Mouse (Mus musculus): ENCODE measurements around the gene Msi2.

Msi2 gene

GRCm38 (mm10) chr11:88676597-88676996, 41.7 kb downstream of the Msi2 start:
- DNase-seq (ENCODE audit: low spot score) = no peak

DNA sequence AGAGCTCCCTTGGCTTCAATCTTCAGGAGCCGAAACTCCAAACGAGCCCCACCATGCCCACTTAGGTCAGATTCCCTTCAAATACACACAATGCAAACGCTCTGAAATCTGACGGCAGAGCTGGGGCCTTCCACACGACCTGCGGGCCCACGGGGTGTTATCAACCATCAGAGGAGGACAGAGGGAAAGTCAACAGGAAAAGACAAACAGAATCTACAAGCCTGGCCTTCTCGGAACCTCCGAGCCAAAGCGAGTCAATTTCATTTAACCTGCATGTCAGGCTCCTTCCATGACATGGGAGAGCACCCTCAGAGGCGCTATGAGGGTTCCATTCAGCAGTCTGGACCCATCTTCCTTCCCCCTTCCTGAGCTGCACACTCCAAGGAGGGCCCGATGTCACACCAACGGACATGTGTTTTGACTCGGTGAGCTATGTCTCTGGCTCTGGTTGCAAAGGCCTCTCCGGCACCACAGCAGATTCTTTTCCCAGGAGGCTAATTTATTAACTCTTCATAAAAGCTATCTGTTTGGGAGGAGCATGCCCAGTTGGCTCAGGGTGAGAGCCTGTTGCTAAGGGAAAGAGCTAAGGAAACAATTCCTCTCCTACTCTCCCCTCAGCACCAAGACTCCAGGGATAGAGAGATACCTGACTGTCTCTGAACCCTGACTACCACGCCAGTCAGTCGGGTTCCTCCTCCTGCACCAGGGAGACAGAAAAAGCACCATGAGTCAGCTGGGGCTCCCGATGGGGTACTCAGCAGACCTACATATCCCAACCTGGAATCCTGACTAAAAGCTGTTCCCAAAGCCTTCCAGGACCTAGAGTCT, 42.6 kb downstream of the Msi2 start:
- DNase-seq (ENCODE audit: low spot score) = no peak

GRCm38 (mm10) chr11:88674075-88674474, 44.2 kb downstream of the Msi2 start:
- no peak for DNase-seq (ENCODE audit: low spot score)

GRCm38 (mm10) chr11:88670925-88671324, 47.4 kb downstream of the Msi2 start:
- no peak for DNase-seq (ENCODE audit: low spot score)

DNA sequence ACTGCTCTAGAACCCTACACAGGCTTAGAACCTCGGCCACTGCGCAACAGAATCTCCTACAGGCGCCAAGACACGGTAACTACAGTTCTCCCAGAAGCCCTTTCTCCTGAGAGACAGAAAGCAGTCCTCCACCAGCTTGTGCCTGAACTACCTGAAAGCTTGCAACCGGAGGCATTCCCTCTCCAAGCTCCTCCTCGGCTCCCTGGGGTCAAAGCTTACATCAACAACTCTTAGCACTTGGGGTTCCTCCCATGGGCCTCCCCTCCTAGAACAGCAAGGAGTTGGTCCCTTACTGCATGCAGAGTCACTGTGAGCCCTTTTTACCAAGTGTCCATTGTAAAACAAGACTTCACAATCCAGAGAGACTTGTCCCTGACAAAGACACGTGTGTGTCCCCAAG, 49.2 kb downstream of the Msi2 start:
- DNase-seq (ENCODE audit: low spot score) = no peak

- no peak for DNase-seq (ENCODE audit: low spot score)
Measured at GRCm38 (mm10) chr11:88668345-88668744, 50.0 kb downstream of the Msi2 start.

- no peak for DNase-seq (ENCODE audit: low spot score)
Measured at GRCm38 (mm10) chr11:88665799-88666198, 52.5 kb downstream of the Msi2 start.

- no peak for DNase-seq (ENCODE audit: low spot score)
Measured at GRCm38 (mm10) chr11:88661444-88662180, 56.7 kb downstream of the Msi2 start.

GRCm38 (mm10) chr11:88660404-88660803, 57.9 kb downstream of the Msi2 start:
- DNase-seq (ENCODE audit: low spot score) = no peak

- DNase-seq (ENCODE audit: low spot score) = no peak
Measured at GRCm38 (mm10) chr11:88658926-88659325, 59.4 kb downstream of the Msi2 start.

DNA sequence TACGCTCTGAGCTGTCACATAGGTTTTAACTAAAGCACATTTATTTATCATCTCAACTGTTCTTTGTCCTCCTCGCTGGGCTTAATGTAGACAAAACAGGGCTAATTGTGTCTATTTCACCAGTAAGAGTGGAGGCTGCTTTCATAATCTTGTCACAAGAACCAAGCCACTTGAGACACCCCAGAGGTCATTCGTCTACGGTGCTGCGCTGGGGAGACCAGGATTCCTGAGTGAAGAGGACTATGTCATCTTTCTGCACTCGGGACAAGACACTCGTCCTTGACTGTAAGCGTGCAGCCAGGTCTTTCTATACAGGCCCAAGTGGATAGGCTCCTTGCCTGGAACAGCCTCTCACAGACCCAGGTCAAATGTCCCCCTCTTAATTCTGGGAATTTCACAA, 62.5 kb downstream of the Msi2 start:
- DNase-seq (ENCODE audit: low spot score) = no peak

- DNase-seq (ENCODE audit: low spot score) = no peak
Measured at GRCm38 (mm10) chr11:88655214-88655566, 63.1 kb downstream of the Msi2 start.

DNA sequence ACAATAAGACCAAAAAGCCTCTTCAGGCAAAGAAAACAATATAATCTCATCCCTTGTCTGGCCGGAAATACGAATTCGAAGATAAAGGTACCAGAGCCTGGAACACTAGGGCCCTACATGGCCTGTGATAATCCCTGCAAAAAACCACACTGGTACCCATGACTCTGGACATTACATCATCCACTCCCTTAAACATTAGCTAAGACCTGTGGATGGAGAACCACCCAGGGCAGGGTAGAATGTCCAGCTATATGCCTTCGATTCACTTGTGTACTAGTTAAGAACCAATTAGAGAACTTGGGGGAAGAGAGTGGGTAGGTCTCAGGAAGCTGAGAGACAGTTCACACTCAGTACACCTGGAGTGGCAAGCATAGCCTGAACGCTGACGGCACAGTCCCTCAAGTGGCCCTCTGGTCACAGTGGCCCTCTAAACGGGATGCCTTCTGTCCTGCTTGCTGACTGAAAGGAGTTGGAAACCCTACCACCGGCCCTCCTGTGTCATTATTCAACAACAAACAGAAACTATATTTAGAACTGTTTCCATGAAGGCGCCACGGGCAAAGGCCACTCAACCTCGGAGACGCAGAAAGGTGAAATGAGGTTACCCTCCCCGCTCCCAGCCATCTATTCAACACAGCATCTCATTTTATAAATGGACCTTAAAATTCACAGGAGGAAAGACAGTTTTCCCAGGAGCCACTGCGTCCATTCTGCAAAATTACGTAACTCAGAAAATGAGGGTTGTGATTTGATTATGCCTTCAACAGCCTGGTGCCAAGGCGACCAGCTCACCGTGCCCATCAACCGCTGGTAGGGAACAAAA, 63.7 kb downstream of the Msi2 start:
- no peak for DNase-seq (ENCODE audit: low spot score)

DNA sequence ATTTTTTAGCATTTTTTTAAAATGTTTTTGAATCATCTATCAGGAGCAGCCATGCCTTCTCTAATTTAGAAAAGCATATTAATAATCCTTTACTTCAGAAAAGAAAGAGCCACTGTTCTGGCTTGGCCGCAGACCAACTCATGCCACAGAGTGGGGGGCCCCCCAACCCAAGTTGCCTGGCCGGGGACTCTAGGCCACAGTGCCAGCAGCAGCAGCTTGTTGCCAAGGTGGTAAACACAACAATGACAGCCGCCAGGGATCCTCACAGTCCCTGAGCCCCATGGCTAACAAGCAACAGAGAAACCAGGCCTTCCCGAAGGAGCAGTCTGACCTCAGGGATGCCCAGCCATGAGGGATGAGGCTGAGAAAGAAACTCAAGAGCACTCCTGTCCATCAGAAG, 68.0 kb downstream of the Msi2 start:
- DNase-seq (ENCODE audit: low spot score) = no peak

DNA sequence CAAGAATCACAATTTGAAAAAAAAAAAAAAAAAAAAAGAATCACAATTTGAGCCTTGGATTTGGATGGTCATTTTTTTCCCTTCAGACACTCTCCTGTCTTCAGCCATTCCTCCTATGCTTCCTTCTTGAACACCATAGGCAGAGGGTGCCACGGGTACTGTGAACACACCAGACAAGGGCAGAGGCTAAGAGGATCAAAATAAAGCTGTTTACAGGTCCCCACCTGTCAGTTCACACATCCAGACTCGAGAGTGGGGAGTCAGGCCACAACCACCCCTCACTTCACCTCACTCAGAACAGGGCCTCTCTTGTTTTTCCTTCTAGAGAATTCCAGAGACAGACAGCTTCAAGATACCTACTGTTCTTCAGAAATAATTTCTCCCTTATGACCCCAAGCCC, 69.3 kb downstream of the Msi2 start:
- no peak for DNase-seq (ENCODE audit: low spot score)

- DNase-seq (ENCODE audit: low spot score) = no peak
Measured at GRCm38 (mm10) chr11:88648407-88648806, 69.9 kb downstream of the Msi2 start.

GRCm38 (mm10) chr11:88646493-88646892, 71.8 kb downstream of the Msi2 start:
- DNase-seq (ENCODE audit: low spot score) = no peak

DNA sequence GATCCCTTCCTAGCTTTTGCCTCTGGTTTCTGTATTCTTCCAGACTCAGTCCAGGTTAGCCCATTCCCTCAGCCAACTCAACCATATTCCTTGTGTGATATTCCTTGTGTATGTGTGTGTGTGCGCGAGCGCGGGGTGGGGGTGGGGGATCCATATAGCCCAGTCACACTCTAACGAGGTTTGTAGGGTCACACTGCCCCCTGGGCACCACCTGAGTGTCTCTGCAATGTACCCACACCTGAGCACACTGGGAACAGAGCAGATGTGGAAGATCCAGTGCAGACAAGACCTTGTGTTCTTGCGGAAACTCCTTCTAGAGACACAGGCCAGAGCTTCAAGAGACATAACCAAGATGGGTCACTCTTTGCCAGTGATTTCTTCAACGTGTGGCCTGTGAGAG, 72.5 kb downstream of the Msi2 start:
- no peak for DNase-seq (ENCODE audit: low spot score)

- DNase-seq (ENCODE audit: low spot score) = no peak
Measured at GRCm38 (mm10) chr11:88644719-88645118, 73.6 kb downstream of the Msi2 start.

DNA sequence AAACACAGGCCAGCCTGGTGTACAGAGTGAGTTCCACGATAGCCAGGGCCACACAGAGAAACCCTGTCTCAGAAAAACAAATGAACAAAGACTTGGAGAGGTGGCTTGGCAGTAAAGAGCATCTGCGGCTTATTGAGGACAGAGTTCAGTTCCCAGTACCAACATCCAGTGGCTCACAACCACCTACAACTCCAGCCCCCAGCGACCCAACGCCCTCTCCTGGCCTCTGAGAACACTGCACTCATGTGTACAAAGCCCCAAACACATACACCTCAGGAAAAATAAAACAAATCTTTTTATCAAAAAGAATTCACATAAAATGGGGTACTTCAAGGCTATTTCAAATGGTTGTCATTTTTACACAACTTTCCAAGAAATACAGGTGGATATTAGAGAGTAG, 78.5 kb downstream of the Msi2 start:
- DNase-seq (ENCODE audit: low spot score) = no peak

DNA sequence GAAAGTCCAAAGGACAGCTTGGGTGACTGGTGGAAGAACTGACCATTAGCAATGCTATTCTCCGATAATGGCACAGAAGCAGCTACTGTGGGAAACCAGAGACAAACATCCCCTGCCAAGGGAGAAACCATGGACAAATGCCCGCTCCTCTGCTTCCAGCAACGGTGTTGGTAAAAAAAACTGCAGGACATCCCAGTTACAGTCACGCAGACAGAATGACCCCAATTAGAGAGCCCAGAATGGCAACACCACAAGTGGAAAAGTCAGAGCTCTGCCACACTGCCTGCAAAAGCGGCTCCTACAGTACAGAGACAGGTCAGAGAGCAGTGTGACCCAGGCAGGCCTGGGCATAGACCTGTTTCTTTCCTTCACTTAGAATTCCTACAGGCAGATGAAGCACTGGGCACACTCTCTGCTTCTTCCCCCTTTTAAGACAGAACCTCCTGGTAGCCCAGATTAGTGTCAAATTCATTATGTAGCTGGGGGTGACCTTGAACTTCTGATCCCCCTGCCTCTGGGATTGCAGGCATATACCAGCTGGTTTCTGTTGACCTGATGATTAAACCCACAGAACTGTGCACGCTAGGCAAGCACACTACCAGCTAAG, 79.3 kb downstream of the Msi2 start:
- DNase-seq (ENCODE audit: low spot score) = no peak

GRCm38 (mm10) chr11:88638254-88638653, 80.1 kb downstream of the Msi2 start:
- DNase-seq (ENCODE audit: low spot score) = no peak

All from testis, postnatal 10 days (tissue).